Mouse (Mus musculus): ENCODE measurements around the gene Bdkrb1. TPM values are rescaled to one million over a fixed set of nuclear protein-coding genes. Genes with fewer than 3 reads are reported as not detected.

The Bdkrb1 gene
- polyA plus RNA-seq (2017; shearing (Covaris generic)), result 1 to 10 TPM; 1.0 to 1.1 TPM

DNA sequence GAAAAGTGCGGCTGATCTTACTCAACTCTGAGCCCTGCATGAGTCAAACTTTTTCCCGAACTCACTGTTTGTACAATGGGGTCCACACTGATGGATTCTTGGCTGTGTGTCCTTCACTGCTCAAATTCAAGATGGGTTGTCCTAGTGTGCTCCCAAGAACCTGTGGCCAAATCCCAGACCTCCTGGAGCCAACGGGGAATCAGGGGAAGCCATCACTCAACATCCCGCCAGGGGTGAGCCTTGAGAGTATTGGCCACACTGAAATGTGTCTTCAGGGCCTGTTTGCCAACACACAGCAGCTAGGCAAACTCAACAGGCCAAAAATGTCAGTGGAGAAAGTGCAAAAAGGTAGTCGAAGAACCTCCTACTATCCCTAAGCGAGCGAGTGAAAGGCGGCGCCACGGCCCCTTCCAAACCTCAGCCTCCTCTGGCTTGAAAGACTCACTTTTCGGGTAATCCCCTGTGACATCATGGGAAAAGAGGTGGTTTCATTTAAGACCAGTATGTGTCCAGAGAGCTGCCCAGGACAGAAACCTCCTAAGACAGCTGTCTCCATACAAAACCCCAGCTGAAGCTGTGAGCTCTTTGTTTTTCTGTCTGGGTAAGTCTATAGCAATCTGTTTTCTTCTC is at the start of gene Bdkrb1:
TSS of gene Bdkrb1 (plus strand) at position 505 of the 630 bp plus-strand sequence.
- no peak for ATAC-seq

DNA sequence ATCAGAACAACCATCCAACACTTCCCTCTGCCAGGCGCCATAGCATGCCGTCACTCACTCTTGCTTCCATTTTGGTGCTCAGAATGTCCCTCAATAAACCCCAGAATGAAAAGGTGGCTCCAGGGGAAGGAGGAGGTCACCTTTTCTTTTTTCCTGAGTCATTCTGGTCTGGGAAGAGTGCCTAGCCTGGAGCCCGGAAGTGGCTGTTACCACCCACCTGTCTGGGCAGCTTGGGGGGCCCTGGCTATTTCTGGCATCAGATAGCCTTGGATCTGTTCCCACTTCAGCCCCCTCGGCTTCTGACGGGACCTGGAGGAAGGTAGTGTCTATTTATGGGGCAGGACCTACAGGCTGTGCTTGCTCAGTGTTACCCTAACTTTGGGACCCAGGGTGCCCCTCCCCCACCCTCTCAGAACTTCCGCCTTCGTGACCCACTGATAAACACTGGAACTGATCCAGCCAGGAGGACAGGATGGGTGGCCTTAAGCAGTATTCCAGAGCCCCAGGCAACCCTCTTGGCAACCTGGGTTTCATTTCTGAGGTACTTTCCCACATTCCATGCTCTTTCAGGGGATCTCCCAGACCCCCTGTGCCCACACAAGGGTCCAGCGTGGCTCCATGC is 48.6 kb upstream of the Bdkrb1 start:
- no peak for ATAC-seq

DNA sequence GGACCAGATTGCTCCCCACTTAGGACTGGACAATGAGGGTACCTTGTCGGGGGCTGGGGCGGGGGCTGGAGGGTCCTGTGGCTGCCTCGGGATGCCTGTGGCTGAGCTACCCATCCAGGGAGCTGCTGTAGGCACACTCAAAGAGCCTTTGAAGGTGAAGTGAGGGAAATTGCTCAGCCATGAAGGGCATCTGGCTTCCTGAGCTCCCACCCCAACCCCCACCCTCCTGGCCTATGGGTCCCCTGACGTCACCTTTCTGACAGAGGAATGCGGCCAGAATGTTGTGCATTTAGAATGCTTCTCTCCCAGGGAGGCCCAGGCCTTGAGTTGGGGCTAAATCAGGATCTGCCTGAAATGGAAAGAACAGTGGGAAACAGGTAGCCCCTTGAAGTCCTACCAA is 47.7 kb upstream of the Bdkrb1 start:
- ATAC-seq, result no peak

DNA sequence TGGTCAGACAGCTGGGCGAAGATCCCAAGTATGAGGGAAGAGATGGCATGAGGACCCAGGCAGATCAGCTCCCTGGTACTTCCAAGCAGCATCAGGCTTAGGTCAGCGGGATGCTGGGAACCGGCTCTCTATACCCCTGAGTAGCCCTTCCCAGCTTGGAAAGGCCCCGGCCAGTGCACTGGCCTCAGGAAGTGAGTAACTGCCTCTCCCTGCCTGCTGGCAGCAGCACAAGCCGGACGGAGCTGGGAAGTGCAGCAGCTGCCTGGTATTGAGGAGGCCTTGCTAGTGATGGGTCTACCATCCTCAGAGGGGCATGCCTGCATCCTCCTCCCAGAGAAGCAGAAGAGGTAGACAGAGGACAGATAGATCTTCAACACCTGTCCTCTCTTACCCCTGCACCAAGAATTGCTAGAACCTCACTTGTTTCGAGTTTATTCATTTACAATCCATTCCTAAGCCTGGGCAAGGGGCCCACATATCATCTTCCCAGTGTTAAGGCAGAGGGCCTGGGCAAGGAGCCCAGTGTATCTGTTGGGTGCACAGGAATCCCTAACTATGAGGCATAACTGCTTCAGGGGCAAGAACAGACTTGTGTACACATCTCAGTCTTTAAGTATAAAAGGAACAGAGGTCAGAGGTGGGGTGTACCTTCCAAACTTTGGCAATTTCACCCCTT is 45.5 kb upstream of the Bdkrb1 start:
- ATAC-seq, result no peak

DNA sequence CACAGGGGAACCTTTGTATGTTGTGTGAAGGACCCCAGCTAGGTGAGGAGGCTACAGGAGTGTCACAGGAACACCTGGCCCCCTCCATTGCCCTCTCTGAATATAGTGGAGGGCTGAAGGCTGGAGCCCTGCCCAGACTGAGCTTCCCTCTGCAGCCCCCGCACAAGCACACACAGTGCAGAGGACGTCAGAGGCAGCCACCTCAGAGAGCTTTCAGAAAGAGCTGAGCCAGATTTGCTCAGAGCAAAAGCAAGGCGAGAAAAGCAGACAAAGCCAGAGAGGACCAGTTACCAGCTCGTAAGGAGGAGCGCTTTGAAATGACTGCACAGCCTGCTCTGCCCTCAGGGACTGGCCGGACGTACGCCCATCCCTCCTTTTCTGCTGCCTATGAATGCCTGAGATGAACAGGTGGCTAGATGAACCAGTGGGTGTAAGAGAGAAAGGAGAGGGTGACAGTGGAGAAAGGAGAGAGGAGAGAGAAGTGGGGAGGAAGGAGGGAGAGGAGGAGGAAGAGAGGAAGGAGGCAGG is 41.8 kb upstream of the Bdkrb1 start:
- no peak for ATAC-seq

DNA sequence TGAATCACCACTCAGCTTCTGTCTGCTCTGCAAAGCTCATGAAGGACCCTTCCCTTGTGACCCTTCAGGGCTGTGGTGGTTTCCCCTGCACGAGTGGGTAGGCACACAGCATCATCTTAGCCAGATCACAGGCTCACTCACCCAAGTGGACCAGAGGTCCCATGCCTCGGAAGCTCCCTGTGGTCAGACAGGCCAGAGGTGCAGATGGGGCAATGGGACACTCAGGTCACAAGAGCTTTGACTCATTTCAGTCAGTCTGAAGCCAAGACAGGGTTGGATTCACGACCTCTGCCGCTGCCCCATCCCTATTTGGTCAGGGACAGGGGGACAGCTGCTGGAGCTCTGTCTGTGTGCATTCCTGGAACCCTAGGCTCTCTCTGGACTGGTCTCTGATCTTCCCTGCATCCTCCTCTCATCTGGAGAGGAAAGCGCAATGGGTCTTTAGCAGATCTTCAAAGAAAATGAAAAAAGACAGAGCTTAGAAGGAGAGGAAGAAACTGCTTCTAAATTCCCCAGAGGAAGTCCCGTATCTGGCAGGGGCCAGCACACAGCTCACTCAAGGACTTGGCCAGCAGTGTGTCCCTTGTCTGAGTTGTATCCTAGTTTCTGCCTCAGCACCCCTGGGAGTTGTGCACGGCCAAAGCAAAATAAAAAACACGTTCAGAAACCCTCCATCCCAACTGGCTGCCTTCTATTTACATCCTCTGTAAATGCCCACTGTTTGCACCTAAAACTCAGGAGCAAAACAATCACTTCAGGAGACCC is 40.6 kb upstream of the Bdkrb1 start:
- no peak for ATAC-seq

DNA sequence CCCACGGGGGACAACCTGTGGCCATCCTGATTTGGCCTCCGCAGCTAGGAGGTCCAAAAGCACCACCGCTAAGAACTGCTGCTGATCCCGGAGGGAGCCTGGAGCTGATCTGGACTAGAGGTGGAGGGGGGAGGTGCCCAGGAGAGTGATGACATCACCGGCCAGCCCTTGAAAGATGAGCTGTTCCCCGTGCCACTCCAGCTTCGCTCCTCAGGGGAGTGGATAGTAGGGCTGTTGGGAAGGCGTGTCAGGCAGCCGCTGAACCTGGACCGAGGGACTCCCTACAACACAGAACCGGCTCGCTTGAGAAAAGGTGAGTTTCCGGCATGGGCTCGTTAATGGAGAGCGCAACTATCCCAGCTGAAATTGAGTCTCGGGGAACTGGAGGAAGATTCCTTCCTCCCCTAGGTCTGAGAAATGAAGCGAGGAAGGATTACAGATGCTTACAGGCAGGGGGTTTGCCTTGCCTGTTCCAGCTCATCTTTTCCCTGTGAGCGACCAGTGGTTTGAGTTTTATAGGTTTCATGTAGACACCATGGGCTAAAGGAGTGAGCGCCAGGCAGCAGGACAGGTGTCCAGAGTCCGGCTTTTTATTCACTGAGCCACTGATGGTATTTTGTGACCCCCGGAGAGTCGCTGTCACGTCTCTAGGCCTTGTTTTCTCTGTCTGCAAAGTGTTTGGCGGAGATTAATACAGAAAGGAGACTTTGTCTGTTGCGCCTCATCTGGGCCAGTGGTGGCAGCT is 39.8 kb upstream of the Bdkrb1 start, which contains the start of gene Bdkrb2:
TSS of gene Bdkrb2 (plus strand) at position 291 of the 745 bp plus-strand sequence.
- ATAC-seq, result no peak

DNA sequence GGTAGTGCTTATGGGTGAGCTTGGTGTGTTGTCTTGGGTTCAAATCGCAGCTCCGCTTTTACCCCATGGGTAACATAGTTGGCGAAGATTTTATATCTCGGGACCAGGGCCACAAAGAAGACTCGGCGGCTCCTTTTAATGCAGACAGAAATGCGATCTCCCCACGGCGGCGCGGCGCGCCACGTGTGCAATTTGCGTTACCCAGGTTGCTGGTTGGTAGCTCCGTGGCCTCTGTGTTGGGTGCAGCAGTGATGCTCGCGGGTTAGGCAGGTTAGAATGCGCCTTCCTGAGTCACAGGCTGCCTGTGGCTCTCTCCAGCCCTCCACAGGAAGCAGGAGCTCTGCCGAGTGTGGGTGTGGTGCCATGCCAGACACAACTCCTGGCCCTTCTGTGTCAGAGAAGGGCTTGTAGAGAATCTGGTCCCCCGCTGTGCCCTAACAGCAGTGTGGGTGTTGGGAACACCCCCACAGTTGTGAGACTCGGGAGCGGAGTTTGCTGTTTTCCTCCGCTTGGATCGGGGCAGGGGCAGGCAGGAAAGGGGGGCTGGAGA is 39.1 kb upstream of the Bdkrb1 start:
- no peak for ATAC-seq

DNA sequence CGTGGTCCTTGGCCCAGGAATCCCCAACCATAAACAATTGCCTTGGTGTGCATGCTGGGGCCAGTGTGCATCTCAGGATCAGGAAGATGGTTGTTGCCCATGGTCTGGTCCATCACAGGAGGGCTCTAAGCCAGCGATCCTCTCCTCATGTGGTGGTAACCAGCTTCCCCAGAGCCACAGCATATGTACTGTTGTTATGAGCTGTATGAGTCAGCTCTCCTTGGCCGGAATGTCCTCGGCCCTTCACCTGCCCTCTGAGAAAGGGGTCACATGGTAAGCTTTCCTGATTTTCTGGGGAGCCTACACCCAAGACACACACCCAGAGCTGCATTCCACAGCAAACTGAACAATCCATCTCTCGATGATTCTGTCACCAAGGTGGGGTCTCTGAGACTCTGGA is 37.7 kb upstream of the Bdkrb1 start:
- no peak for ATAC-seq

DNA sequence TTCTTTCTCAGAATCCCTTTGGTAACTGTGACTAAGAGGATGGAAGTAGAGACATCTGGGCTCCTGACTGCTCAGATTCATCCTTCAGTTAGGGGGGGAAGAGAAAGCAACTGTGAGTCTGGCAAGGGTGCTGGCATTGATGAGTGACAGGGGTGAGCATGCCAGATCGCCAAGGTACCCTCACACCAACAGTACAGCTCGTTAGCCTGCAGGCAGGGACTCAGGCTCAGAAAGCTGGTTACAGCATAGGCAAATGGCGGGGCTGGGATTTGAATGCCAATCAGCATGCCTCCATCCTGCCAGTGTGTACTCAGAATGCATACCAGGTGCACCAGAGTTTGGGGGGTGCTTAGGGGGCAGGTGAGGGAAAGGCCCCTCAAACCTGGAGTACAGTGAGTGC is 31.0 kb upstream of the Bdkrb1 start:
- no peak for ATAC-seq

DNA sequence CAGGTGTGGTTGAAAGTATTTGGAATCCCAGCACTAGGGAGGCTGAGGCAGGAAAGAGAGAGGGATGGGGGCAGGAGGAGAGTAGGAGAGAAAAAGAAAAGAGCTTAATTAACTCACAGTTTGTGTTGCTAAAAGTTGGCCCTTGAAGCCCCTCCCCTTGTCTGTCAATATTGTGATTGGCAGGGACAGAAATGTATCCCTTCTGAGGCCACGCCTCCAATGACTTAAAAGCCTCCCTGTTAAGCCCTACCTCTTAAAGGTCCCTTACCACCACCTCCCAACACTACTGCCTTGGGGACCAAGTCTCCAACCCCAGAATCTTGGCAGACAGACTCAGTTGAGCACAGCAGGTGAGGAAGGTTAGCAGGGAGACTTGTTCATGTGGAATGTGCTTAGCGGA is 30.3 kb upstream of the Bdkrb1 start:
- ATAC-seq, result no peak

DNA sequence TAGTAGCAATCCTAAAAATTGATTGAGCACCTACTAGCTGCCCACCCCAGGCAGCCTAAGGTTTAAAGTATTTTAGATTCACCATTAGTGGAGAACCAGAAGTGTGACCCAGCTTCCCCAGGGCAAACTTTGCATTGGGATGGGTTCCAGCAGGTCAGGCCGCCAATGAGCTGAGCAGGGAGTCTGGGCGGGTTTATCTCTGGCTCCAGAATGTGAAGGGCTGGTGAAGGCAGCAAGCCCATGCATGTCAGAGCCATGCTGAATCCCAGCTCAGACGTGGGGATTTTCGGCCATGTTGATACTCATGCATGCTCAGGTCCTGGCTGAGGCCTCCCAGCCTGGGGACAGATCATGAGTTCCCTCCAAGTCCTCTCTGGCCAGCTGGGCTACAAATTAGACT is 28.5 kb upstream of the Bdkrb1 start:
- no peak for ATAC-seq

DNA sequence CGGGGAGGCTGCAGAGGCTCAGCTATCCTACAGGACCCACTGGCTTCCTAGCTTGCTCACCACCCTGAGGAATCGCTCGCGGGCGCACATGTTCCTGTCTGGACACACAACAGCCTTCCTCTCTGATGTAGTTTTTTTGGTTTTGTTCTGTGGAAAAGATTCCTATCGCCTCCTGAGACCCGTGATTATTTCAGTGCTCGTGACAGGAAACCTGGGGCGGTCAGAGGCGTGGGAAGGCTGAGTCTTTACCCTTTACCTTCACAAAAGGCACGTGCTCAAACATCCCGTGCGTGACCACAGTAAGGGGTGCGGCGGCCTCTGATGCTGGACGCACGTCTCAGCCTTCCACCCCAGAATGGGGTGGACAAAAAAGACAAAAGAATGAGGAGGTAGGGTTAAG is 22.4 kb upstream of the Bdkrb1 start:
- no peak for ATAC-seq

DNA sequence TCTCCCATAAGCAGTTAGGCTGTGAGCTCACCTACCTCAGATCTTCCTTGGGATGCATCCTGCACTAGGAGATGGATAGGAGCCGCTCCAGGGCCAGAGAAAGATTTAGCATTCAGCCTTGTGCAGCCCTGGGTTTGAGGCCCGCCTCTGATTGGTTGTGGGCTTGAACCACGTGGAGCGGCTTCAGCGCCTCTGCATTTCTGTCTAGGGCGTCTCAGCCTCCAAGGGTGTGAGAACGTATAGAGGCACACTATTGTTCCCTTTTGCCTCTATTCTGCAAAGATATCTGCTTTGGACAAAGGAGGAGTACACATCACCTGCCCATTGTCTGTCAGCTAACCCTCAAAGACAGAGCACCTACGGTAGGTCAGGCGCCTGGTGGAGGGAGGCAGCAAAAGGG is 20.4 kb upstream of the Bdkrb1 start:
- ATAC-seq, result no peak

DNA sequence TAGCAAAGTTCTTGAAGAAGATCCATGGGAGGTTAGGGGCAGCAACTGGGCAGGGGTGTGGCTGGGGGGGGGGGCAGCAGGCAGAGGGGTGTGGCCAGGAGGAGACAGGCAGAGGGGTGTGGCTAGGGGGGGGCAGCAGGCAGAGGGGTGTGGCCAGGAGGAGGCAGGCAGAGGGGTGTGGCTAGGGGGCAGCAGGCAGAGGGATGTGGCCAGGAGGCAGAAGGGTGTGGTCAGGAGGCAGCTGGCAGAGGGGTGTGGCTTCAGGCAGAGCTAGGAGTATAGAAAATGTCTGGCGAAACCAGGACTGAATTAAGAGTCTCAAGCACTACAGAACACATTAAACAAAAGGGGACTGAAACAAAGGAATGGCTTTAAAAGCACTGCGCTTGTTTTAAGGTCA is 19.4 kb upstream of the Bdkrb1 start:
- ATAC-seq, result no peak

DNA sequence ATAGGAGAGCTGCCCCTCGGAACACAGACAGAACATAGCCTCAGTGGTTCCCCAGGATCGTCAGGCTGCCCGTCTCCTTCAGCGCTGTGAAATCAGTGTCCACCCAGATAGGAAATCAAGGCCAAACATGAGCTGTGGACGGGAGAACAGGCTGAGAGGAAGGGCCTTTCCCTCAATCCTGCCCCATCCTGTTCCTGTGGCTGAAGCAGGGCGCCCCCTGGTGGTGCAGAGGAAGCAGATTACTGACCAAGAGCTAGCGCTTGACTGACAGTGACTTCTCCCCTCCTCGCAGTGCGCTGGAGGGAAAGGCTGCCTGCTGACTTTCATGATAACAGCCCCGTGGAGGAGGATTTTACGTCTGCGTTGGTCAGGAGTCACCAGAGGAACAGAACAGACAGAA is 18.0 kb upstream of the Bdkrb1 start:
- ATAC-seq, result no peak

DNA sequence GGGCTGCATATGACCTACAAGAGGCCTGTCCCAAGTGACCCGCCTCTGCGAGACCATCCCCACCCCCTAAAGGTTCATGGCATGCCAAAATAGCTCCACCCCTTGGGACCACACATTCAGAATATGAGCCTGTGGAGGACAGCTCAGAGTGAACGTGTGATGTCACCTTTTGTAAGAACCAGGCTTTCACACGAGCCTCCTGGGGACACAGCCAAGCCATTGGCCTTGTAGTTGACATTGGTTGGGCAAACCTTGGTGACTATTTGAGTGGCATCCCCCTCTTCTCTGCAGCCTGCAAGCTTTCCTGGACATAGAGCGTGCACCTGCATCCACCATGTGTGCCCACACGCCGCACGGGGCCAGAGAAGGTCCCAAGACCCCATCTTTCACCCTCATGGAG is 15.4 kb upstream of the Bdkrb1 start:
- no peak for ATAC-seq

DNA sequence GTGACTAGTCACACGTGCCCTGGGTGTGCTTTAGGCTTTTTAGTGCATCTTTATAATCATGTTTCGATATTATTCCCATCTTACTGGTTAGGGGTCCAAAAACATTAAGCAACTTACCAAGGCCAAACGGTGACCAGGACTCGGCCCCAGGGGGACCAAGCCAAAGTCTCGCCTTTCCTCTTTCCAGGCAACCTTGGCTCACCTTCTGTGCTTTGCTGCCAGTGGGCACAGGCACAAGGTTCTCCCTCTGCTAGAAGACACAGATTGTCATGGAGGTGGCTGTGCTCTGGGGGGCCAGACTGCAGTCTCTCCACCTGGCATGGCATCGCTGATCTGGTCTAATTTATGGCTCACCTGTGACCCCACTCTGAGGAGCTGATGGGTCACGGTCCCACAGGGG is 12.1 kb upstream of the Bdkrb1 start:
- no peak for ATAC-seq

DNA sequence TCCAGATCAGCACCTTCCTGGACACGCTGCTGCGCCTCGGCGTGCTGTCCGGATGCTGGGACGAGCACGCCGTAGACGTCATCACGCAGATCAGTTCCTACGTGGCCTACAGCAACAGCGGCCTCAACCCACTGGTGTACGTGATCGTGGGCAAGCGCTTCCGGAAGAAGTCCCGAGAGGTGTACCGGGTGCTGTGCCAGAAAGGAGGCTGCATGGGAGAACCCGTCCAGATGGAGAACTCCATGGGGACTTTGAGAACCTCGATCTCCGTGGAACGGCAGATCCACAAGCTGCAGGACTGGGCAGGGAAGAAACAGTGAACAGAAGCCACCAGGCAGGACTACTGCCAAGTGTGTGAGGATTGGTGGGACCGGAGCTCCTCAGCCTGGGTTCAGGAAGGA is 10.5 kb upstream of the Bdkrb1 start:
- no peak for ATAC-seq

DNA sequence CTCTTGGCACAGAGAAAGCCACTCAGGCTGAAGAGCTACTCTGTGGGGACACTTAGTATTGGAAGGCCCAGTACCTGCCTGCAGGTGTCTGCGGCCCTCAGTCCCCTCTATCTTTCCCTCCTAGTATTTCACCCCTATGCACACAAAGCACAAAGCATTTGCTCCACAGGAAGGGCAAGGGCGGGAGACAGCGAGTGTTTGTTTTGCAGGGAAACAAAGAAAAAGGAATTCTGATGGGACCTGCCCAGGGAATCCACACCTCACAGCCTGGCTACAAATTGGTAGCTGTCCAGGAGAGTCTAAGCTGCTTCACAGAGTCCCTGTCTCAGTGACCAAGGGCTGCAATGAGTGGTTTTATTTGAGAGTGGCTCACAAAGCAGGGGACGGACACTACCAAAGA is 9.4 kb upstream of the Bdkrb1 start:
- ATAC-seq, result no peak

DNA sequence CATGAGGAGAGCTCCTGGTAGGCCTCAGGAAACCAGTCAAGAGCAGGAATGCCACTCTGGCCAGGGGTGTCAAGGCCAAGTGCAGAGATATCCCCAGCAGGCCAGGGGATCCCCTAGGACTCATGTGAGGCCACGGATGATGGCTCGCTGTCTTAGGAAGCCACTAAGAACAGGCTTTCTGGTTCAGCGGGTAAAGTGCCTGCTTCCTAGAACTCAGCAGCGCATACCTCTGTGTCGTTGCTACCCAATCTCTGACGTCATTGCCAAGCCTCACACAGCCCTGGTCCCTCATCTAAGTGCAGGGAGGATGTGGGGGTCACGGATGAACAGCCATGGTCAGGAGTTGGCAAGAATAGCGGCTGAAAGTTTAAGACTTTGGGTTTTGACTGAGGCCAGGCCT is 5.8 kb upstream of the Bdkrb1 start:
- no peak for ATAC-seq

DNA sequence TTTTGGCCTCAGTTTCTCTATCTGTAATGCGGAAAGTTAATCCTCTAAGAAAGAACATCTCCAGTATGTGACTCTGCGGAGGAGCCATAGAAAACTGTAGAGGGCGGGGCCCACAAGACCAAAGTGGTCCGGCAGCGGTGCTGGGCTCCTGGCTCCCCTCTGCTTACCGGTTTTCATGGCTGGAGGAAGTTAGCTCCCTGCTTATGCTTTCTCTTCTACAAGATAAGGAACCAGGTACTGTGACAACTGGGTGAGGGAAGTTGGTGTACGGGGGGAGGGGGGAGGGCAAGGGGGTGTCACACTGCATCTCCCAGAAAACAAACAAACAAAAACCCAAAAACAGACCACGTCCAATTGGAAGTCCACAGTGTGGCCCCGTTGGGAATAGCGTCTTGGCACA is 4.4 kb upstream of the Bdkrb1 start:
- no peak for ATAC-seq

All from activated CD4-positive, CD25-positive, alpha-beta regulatory T cell, adult 4 months (primary cell).